Mouse (Mus musculus) forebrain, embryonic 11.5 days (tissue): Measurements from ENCODE around the gene Gm37419. TPM values are rescaled to one million over a fixed set of nuclear protein-coding genes. Genes with fewer than 3 reads are reported as not detected.

Source experiments
- ATAC-seq: fragments of 200-750 bp; cut with Nextera tagmentation; replicated peaks from 2 replicates; pipeline ENCODE4 v1.8.0; 2017; ENCODE audit warnings: moderate TSS enrichment; ENCODE audit not compliant: low FRiP score
- DNase-seq: peaks from one replicate; pipeline ENCODE4 v3.0.0-alpha.2; 2017; ENCODE audit warnings: low spot score
- H3K27ac ChIP-seq: fragments of 300-500 bp; sonication (generic); 2 replicates; pipeline ENCODE4 v1.5.1; 2014; ENCODE audit warnings: low read depth, low read length
- H3K27me3 ChIP-seq: fragments of 300-500 bp; sonication (generic); 2 replicates; pipeline ENCODE4 v1.6.1; 2014; ENCODE audit warnings: mild to moderate bottlenecking, low read length, mixed read lengths; ENCODE audit not compliant: control insufficient read depth, insufficient read depth
- H3K36me3 ChIP-seq: fragments of 300-500 bp; sonication (generic); 2 replicates; pipeline ENCODE4 v1.6.1; 2014; ENCODE audit warnings: mild to moderate bottlenecking, low read length, moderate library complexity, mixed read lengths; ENCODE audit not compliant: control insufficient read depth, insufficient read depth
- H3K4me1 ChIP-seq: fragments of 300-500 bp; sonication (generic); replicated peaks from 2 replicates; pipeline ENCODE4 v1.6.1; 2014; ENCODE audit warnings: low read length, mixed read lengths; ENCODE audit not compliant: control insufficient read depth, insufficient read depth
- H3K4me2 ChIP-seq: fragments of 300-500 bp; sonication (generic); 2 replicates; pipeline ENCODE4 v1.6.1; 2014; ENCODE audit warnings: low read depth, mild to moderate bottlenecking, low read length, moderate library complexity, mixed read lengths; ENCODE audit not compliant: severe bottlenecking
- H3K4me3 ChIP-seq: fragments of 300-500 bp; sonication (generic); 2 replicates; pipeline ENCODE4 v1.5.1; 2014; ENCODE audit warnings: low read depth, low read length
- H3K9ac ChIP-seq: fragments of 300-500 bp; sonication (generic); 2 replicates; pipeline ENCODE4 v1.6.1; 2014; ENCODE audit warnings: low read length
- H3K9me3 ChIP-seq: fragments of 300-500 bp; sonication (generic); 2 replicates; pipeline ENCODE4 v1.6.1; 2016; ENCODE audit warnings: low read length, mixed read lengths; ENCODE audit not compliant: control insufficient read depth
- WGBS: fragments of 180-500 bp; shearing (Covaris S2); extraction: QIAGEN DNeasy Blood & Tissue Kit; methylation state at CpG from one replicate; pipeline ENCODE4 v1.1.7; 2014; 5-methylcytosine and 5-hydroxymethylcytosine counted together
- polyA plus RNA-seq: library from polyadenylated mRNA; unstranded; fragments of >200 nt; fragmentation: Nextera tagmentation; extraction: Ambion mirVana; gene quantifications from 2 replicates; pipeline ENCODE4 v1.2.1, GENCODE M21; 2014

Gene Gm37419
- polyA plus RNA-seq, 1 experiment from 2014 or later: not detected

- 90% methylated on average over 4 of the region's 4 CpGs for WGBS
- Histone ChIP-seq H3K4me3 (no peak overlapping the region), H3K27me3 (no peaks in the 10 kb centered on the region), H3K36me3 (no peaks in the 10 kb centered on the region), H3K27ac (no peak overlapping the region), H3K4me1 (no peaks in the 10 kb centered on the region), H3K9ac (no peak overlapping the region), H3K4me2 (no peak overlapping the region), H3K9me3 (no peaks in the 10 kb centered on the region)
- ATAC-seq (no peak), DNase-seq (no peak)
These were observed 34.3 kb downstream of the Gm37419 start for GRCm38 (mm10) chr16:24022605-24023004.

GRCm38 (mm10) chr16:24025442-24025841 lies 37.2 kb downstream of the Gm37419 start:
- H3K9ac ChIP-seq: no peak overlapping the region
- ATAC-seq: no peak
- 69% methylated on average over 7 of the region's 7 CpGs for WGBS
- no peaks in the 10 kb centered on the region for H3K27me3 ChIP-seq
- no peaks in the 10 kb centered on the region for H3K36me3 ChIP-seq
- H3K27ac ChIP-seq: no peak overlapping the region
- no peak for DNase-seq
- H3K4me1 ChIP-seq: no peaks in the 10 kb centered on the region
- no peak overlapping the region for H3K4me2 ChIP-seq
- no peak overlapping the region for H3K4me3 ChIP-seq
- H3K9me3 ChIP-seq: no peaks in the 10 kb centered on the region

GRCm38 (mm10) chr16:24029965-24030672 lies 41.8 kb downstream of the Gm37419 start:
- ATAC-seq: no peak
- 63% methylated on average over 2 of the region's 2 CpGs for WGBS
- H3K9ac ChIP-seq: no peak overlapping the region
- no peak overlapping the region for H3K4me3 ChIP-seq
- no peaks in the 10 kb centered on the region for H3K36me3 ChIP-seq
- no peak overlapping the region for H3K27ac ChIP-seq
- DNase-seq: no peak
- H3K9me3 ChIP-seq: no peaks in the 10 kb centered on the region
- no peaks in the 10 kb centered on the region for H3K27me3 ChIP-seq
- H3K4me2 ChIP-seq: no peak overlapping the region
- no peaks in the 10 kb centered on the region for H3K4me1 ChIP-seq

GRCm38 (mm10) chr16:24033259-24033658 lies 45.0 kb downstream of the Gm37419 start:
- H3K4me1 ChIP-seq: no peaks in the 10 kb centered on the region
- H3K4me2 ChIP-seq: no peak overlapping the region
- no peaks in the 10 kb centered on the region for H3K27me3 ChIP-seq
- H3K4me3 ChIP-seq: no peak overlapping the region
- 93% methylated on average over 5 of the region's 5 CpGs for whole genome bisulfite sequencing
- H3K36me3 ChIP-seq: no peaks in the 10 kb centered on the region
- no peak overlapping the region for H3K27ac ChIP-seq
- H3K9ac ChIP-seq: no peak overlapping the region
- no peak for ATAC-seq
- H3K9me3 ChIP-seq: no peaks in the 10 kb centered on the region
- DNase-seq: no peak

- no peak for DNase-seq
- H3K4me3 ChIP-seq: no peak overlapping the region
- 70% methylated on average over 2 of the region's 2 CpGs for WGBS
These were observed 46.2 kb downstream of the Gm37419 start for GRCm38 (mm10) chr16:24034450-24034849.

GRCm38 (mm10) chr16:24035767-24036166 lies 47.5 kb downstream of the Gm37419 start:
- ATAC-seq (no peak), DNase-seq (no peak)
- Histone ChIP-seq H3K36me3 (no peaks in the 10 kb centered on the region), H3K4me3 (no peak overlapping the region), H3K9me3 (no peaks in the 10 kb centered on the region), H3K9ac (no peak overlapping the region), H3K4me2 (no peak overlapping the region), H3K27ac (no peak overlapping the region), H3K27me3 (no peaks in the 10 kb centered on the region), H3K4me1 (no peaks in the 10 kb centered on the region)

More at GRCm38 (mm10) chr16:24034450-24034849, 46.2 kb downstream of the Gm37419 start:
- Histone ChIP-seq H3K27me3 (no peaks in the 10 kb centered on the region), H3K4me1 (no peaks in the 10 kb centered on the region), H3K36me3 (no peaks in the 10 kb centered on the region), H3K4me2 (no peak overlapping the region), H3K9me3 (no peaks in the 10 kb centered on the region), H3K9ac (no peak overlapping the region), H3K27ac (no peak overlapping the region)
- no peak for ATAC-seq

- Histone ChIP-seq H3K9me3 (no peaks in the 10 kb centered on the region), H3K27me3 (no peaks in the 10 kb centered on the region), H3K4me2 (no peak overlapping the region), H3K27ac (no peak overlapping the region), H3K9ac (no peak overlapping the region), H3K4me1 (no peaks in the 10 kb centered on the region), H3K4me3 (no peak overlapping the region), H3K36me3 (no peaks in the 10 kb centered on the region)
- DNase-seq (no peak), ATAC-seq (no peak)
- WGBS: 84% methylated on average over 3 of the region's 3 CpGs
These were observed 48.1 kb downstream of the Gm37419 start for GRCm38 (mm10) chr16:24036398-24036797.

Other genes starting within 250 kb of the Gm37419 start
- 5.7 and 9.4 TPM in 2 replicates for gene Sst, start 97.5 kb upstream of the Gm37419 start, polyA plus RNA-seq
- gene Rtp2, start 56.1 kb upstream of the Gm37419 start, polyA plus RNA-seq: not detected in 2 replicates
- gene Bcl6, start 370 bp downstream of the Gm37419 start, polyA plus RNA-seq: 0.12 and 0.24 TPM in 2 replicates